Mouse (Mus musculus) MEL (cell line): Measurements from ENCODE around the gene Rasgef1b.

Experiments used
- CTCF ChIP-seq, 3 experiments: IDR thresholded peaks in 2 of 3; conservative IDR thresholded peaks in 1 of 3; 2 replicates each; pipeline ENCODE4 v1.5.1; 2011 to 2012; ENCODE audit warnings: low read length in 3 of 3, low read depth in 2 of 3, mild to moderate bottlenecking in 2 of 3, improper control_type of control experiment in 1 of 3, inconsistent platforms in 1 of 3, mixed read lengths in 1 of 3, moderate library complexity in 1 of 3; ENCODE audit not compliant: control insufficient read depth in 1 of 3, insufficient read depth in 1 of 3, poor library complexity in 1 of 3, severe bottlenecking in 1 of 3
- GABPA ChIP-seq: IDR thresholded peaks from 2 replicates; pipeline ENCODE4 v1.6.1; 2012; ENCODE audit warnings: low read depth, mild to moderate bottlenecking, inconsistent platforms, low read length, improper control_type of control experiment, moderate library complexity
- GATA1 ChIP-seq: IDR thresholded peaks from 2 replicates; pipeline ENCODE4 v1.6.1; 2011; ENCODE audit warnings: low read depth, low read length, improper control_type of control experiment
- KAT2A ChIP-seq: conservative IDR thresholded peaks from 2 replicates; pipeline ENCODE4 v1.6.1; 2012; ENCODE audit warnings: low read depth, low read length, improper control_type of control experiment, inconsistent platforms
- MAX ChIP-seq: IDR thresholded peaks from 2 replicates; pipeline ENCODE4 v1.6.1; 2011; ENCODE audit warnings: low read length, improper control_type of control experiment
- MEF2A ChIP-seq: IDR thresholded peaks from 2 replicates; pipeline ENCODE4 v1.6.1; 2014; ENCODE audit warnings: low read depth, mild to moderate bottlenecking, inconsistent platforms, low read length, improper control_type of control experiment; ENCODE audit not compliant: poor library complexity, insufficient replicate concordance, severe bottlenecking; ENCODE audit errors: extremely low read depth
- MYC ChIP-seq: IDR thresholded peaks from 2 replicates; pipeline ENCODE4 v1.6.1; 2011; ENCODE audit warnings: low read depth, mild to moderate bottlenecking, low read length, improper control_type of control experiment, moderate library complexity

- TF ChIP-seq MAX: no peak
- TF ChIP-seq MYC: no peak
- TF ChIP-seq CTCF (IDR thresholded peaks at IDR 0.05 in 2 of 3, conservative IDR thresholded peaks at IDR 0.05 in 1 of 3; ENCODE audit: control insufficient read depth in 1 of 3, insufficient read depth in 1 of 3, low read depth in 2 of 3, low read length in 3 of 3, poor library complexity in 1 of 3, severe bottlenecking in 1 of 3): no peak
- TF ChIP-seq GATA1: no peak
- no peak for TF ChIP-seq KAT2A
- TF ChIP-seq GABPA: no peak
- TF ChIP-seq MEF2A: no peak
These were observed 514.5 kb downstream of the Rasgef1b start for GRCm38 (mm10) chr5:99214400-99214799.
